Mouse (Mus musculus): ENCODE measurements around the gene Pecam1.
"Not testable (repeated sequence)": the region's sequence is repeated elsewhere in the genome, so short reads cannot be mapped to it uniquely, and the experiment has no call there.

Pecam1 gene

DNA sequence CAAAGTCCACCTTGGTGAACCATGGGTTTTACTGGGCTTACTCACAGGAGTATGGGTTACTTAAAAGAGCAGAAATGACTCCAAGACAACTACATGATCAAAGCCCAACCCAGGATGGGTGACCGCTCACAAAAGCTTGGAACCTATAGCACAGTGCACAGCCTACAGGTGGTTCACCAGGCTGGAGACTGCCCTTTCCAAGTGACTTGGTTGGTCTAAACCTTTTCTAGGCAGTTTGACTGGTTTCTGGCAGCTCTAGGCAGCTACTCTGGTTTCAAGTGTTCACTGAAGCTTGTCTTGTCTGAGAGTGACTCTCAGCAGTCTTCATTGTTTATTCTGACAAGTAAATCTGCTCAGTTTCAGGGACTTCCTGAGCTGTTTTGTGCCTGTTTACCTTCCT, 20.8 kb downstream of the Pecam1 start:
- no peak for DNase-seq (ENCODE audit: low spot score in 2 of 2)

GRCm38 (mm10) chr11:106728402-106729366, 21.7 kb downstream of the Pecam1 start:
- DNase-seq (ENCODE audit: low spot score in 2 of 2) = no peak

DNA sequence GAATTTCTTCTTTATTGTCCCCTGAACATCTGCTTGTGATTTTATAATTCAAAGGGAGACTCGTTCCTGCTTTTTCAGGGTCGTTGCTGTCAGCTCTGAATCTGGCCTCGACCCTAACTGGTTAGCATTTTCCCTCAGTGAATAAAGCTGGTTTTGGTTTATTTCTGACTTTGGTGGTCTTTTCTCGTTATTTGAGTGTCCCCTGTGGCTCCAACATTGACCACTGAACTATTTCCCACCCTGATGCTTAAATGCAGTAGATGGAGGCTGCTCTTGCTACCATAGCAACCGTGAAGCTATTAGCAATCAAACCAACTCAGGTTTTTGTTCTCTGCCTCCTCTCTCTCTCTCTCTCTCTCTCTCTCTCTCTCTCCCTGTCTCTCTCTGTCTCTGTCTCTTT, 22.5 kb downstream of the Pecam1 start:
- DNase-seq (ENCODE audit: low spot score in 2 of 2) = no peak

DNA sequence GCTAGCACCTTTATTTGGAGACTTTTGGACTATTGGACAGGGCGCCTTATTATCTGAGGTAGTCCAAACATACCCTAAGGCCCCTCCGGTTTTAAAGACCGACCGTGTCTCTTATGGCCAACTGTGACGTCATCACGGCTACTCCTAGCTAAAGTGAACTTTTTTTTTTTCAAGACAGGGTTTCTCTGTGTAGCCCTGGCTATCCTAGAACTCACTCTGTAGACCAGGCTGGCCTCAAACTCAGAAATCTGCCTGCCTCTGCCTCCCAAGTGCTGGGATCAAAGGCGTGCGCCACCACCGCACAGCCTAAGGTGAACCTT, 25.6 kb downstream of the Pecam1 start:
- DNase-seq (ENCODE audit: low spot score in 2 of 2) = not testable (repeated sequence)

GRCm38 (mm10) chr11:106724176-106724915, 26.1 kb downstream of the Pecam1 start:
- no peak for DNase-seq (ENCODE audit: low spot score in 2 of 2)

GRCm38 (mm10) chr11:106723611-106724125, 26.8 kb downstream of the Pecam1 start:
- DNase-seq (ENCODE audit: low spot score in 2 of 2) = no peak

DNA sequence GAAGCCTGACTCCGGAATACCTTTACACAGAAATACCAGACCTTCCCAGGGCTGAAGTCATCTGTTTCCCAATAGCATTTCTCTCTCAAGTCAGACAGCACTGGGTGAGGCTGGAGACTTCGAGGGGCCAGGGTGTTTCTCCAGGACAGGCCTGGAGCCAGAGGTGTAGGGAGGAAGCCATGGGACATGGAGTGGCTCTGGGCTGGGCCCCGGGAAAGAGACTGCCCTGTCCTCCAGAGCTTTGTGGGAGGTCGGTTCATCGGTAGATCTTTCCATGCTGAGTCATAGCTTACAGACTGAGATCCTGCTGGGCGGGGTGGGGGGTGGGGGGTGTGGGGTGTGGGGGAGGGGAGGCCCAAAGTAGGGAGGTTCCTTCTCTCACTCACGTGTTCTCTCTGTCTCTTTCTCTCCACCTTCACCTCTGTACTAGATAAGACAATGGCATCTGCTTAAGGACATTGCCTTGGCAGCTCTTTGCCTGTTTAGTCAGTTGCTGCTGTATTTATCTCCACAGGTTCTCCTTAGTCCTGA, 27.5 kb downstream of the Pecam1 start:
- no peak for DNase-seq (ENCODE audit: low spot score in 2 of 2)

DNA sequence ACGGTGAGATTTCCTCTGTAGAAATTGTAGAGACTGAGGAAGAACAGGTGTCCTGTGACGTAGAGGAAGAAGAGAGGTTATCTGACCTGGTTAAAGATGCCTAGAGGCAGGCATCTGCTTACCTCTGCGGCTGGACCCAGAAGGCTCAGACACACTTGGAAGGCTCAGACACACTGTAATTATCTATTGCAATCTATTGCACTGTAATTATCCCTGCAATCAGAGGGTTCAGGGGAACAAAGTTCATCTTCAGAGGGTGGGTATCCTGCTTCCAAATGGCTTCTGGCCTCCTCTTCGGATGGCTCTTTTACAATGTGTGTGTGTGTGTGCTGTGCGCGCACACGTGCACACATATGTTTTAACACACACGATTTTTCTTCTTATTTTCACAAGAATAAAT, 30.0 kb downstream of the Pecam1 start:
- no peak for DNase-seq (ENCODE audit: low spot score in 2 of 2)

- no peak for DNase-seq (ENCODE audit: low spot score in 2 of 2)
Observed at GRCm38 (mm10) chr11:106716568-106716967, 33.9 kb downstream of the Pecam1 start.

- no peak for DNase-seq (ENCODE audit: low spot score in 2 of 2)
Observed at GRCm38 (mm10) chr11:106715066-106715465, 35.4 kb downstream of the Pecam1 start.

DNA sequence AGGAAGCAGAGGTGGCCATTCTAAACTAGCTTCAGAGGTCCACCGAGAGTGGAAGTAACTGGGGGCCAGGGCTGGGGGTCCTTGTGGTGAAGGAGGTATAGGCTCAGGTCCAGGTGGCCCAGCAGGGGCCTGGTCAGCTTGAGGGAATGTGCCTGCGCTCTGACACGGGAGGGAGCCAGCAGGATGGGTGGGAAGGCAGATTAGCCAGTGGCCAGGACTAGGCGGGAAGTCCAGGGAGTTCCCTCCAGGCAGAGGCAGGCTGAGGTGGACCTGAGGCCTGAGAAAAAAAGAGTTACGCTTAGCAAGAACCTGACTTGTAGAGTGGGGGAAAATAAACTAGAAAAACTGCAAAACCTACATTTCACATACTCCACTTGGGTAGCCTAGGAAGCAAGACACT, 39.6 kb downstream of the Pecam1 start:
- DNase-seq (ENCODE audit: low spot score in 2 of 2) = no peak

- no peak for DNase-seq (ENCODE audit: low spot score in 2 of 2)
Observed at GRCm38 (mm10) chr11:106709227-106709985, 41.0 kb downstream of the Pecam1 start.

- no peak for DNase-seq (ENCODE audit: low spot score in 2 of 2)
Observed at GRCm38 (mm10) chr11:106707866-106708265, 42.6 kb downstream of the Pecam1 start.

- DNase-seq (ENCODE audit: low spot score in 2 of 2) = no peak
Observed at GRCm38 (mm10) chr11:106707085-106707484, 43.3 kb downstream of the Pecam1 start.

GRCm38 (mm10) chr11:106706212-106706611, 44.2 kb downstream of the Pecam1 start:
- no peak for DNase-seq (ENCODE audit: low spot score in 2 of 2)

DNA sequence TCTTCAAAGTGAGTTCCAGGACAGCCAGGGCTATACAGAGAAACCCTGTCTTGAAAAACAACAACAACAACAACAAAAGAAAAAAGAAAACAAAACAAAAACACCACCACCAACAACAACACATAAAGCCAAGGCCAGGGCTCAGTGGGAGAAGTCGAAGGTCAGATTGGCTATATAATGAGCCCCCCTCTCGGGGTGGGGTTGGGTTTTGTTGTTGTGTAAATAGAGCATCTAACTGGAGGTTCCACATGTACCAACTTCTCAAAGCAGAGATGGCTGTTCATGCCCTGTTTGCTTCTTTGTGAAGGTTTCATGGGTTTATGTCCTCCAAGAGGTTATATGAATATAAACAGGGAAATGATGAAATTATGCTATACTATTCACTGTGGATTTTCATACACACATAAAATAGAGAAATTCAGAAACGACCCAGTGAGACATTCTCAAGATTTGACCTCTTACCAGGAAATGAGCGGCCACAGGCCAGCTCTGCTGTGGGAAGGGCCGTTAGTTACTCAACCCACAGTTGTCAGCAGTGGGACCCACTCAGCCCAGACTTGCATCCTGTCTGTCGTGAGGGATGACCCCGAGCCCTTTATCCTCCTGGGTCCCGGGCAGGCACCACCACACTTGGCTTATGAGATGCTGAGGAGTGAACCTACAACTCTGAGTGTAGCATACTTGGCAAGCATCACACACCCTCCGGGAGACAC, 45.9 kb downstream of the Pecam1 start:
- DNase-seq (ENCODE audit: low spot score in 2 of 2) = no peak

- DNase-seq (ENCODE audit: low spot score in 2 of 2) = no peak
Observed at GRCm38 (mm10) chr11:106703931-106704330, 46.5 kb downstream of the Pecam1 start.

GRCm38 (mm10) chr11:106702584-106702983, 47.8 kb downstream of the Pecam1 start:
- no peak for DNase-seq (ENCODE audit: low spot score in 2 of 2)

- DNase-seq (ENCODE audit: low spot score in 2 of 2) = no peak
Observed at GRCm38 (mm10) chr11:106701589-106701988, 48.8 kb downstream of the Pecam1 start.

- DNase-seq (ENCODE audit: low spot score in 2 of 2) = no peak
Observed at GRCm38 (mm10) chr11:106699083-106699482, 51.3 kb downstream of the Pecam1 start.

- no peak for DNase-seq (ENCODE audit: low spot score in 2 of 2)
Observed at GRCm38 (mm10) chr11:106698289-106698688, 52.1 kb downstream of the Pecam1 start.
